Mouse (Mus musculus): ENCODE results near the gene Sufu.

The Sufu gene

DNA sequence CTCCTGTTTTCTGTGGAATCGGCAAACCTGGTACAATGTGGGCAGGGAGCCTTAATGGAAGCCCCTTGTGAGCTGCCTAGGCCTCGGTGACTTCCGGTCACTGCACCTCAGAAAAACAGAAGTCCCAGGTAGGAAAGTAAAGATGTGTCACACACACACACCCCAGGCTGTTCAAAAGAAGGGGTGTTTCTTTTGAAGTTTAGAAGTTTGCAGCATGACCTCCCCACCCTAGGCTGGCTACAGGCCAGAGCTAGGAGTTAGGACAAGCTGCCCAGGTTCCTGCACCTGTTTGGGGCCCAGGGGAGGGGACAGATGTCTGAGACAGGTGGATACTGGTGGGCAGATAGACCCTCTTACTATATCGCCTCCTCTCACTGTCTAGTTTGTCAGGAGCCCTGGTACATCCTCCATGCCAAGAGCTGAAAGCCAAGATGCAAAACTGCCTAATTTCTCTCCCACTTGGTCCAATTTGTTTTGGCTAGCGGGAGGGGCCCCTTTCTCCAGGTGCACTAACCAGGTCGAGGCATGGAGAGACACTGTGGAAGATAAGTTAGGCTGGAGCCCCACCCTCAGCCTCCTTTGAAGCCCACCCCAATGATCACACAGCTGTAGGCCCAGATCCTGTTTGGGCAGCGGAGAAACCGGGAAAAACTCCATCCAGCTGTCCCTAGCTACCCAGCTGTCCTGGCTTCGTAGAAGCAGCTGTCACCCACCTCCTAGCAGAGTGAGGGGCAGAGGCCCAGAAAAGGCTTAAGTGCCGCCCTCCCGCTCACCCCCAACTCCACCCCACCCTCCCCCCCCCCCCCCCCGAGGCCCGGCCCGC is 121.0 kb downstream of the Sufu start:
- DNase-seq: peak in 1 of 2 experiments; percentile 41

DNA sequence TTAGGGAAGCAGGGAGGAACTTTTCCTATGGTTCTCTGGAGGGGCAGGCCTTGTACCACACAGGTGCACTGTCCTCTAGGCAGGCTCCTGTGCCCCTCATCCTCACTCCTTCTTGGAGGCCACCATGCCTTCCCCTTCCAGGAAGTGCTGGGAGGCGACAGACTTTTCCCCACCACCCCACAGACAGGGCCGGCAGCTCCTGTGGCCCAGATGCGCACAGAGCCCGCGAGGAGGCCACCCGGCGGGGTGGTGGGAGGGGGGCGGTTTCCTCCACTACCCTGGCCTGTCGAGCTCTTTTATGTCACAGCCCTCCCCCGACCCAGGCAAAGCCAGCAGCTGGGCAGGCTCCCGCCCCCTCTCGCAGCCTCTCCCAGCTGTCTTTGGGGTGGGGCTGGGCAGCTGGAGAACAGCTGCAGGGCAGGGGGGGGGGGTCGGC is 121.7 kb downstream of the Sufu start:
- peak in 1 of 2 experiments; percentile 39 for DNase-seq

DNA sequence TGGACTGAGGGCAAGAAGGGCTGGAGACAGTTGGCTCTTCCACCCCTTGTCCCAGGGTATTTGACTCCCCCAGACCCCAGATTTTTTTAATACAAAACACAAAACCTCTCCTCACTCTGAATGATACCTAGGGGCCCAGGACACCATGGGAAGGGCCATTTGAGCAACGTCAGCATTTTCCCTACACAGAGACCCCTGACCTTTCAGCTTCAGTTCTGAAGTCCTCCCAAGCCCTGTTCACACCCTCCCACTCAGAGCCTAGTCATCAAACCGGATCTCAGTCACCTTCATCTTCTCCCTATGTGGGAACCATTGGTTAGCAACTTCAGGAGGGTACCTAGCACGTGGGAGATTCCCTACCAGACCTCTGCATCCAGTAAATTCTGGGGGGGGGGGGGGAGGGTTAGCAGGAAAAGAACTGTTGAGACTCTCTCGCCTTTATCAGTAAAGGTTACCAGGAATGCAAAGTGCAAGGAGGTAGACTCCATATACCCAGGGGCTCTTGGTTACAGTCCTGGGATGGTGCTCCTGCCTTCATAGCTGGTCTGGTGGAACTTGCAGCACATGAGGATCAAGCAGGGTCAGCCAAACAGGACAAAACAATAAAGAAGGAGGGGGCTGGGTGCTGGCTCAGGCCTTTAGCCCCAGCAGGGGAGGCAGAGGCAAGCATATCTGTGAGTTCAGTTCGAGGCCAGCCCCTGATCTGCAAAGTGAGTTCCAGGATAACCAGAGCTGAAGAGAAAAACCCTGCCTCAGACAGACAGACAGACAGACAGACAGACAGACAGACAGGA is 122.3 kb downstream of the Sufu start:
- DNase-seq: no peak

GRCm38 (mm10) chr19:46521698-46522097 is 125.0 kb downstream of the Sufu start:
- no peak for DNase-seq

DNA sequence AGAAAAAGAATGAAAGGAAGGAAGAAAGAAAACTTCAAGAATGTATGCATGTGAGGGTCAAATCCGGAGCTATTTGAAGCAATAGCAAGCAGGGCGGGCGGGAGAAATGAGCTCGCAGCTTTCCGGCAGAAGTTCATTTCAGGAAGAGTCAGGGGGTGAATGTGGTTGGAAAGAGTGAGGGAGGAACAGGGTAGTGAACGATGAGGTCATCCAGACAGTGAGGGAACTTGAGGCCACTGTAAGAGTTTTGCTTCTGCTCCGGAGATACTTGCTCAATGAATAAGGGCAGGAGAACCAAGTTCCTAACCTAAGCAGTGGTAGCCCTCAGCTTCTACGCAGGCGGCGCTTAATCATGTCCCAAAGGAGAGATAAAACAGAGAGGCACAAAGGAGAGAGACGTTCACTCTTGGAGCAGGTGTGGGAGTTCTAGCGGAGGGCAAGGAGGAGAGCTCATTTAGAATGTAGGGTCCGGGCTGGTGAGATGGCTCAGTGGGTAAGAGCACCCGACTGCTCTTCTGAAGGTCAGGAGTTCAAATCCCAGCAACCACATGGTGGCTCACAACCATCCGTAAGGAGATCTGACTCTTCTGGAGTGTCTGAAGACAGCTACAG is 125.8 kb downstream of the Sufu start:
- DNase-seq: no peak

GRCm38 (mm10) chr19:46523131-46523479 is 126.4 kb downstream of the Sufu start:
- DNase-seq: no peak

DNA sequence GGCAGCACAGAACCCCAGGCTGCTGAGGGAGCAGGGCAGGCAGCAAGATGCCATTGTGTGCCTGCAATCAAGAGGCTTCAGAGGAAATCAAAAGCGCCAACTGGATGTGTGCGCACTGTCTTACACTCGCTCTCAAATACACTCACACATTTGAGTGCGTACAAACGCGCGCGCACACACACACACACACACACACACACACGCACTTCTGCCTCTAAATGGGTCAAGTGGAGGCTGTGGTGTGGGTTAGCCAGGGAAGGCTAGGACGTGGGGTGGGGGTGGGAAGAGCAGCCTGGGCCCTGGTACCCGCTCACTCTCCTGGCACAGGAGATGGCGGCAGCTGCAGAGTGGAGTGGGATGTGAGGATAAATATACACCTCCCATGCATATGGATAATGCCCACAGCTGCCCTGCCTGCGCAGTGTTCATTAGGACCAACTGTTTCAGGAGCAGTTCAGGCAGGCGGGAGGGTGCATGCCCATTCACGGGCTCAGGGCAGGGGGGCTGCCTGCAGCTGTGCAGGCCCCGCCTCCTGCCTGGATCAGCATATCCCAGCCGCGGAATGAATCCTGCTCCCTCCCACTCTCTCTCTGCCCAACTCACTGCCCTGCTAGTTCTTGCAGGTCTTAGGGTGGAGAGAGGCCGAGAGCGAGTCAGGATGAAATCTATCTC is 126.9 kb downstream of the Sufu start:
- DNase-seq: peak; percentile 74 to 80

GRCm38 (mm10) chr19:46524152-46524544 is 127.5 kb downstream of the Sufu start:
- DNase-seq: no peak

GRCm38 (mm10) chr19:46524601-46525321 is 128.1 kb downstream of the Sufu start:
- DNase-seq: peak; percentile 38 to 48

DNA sequence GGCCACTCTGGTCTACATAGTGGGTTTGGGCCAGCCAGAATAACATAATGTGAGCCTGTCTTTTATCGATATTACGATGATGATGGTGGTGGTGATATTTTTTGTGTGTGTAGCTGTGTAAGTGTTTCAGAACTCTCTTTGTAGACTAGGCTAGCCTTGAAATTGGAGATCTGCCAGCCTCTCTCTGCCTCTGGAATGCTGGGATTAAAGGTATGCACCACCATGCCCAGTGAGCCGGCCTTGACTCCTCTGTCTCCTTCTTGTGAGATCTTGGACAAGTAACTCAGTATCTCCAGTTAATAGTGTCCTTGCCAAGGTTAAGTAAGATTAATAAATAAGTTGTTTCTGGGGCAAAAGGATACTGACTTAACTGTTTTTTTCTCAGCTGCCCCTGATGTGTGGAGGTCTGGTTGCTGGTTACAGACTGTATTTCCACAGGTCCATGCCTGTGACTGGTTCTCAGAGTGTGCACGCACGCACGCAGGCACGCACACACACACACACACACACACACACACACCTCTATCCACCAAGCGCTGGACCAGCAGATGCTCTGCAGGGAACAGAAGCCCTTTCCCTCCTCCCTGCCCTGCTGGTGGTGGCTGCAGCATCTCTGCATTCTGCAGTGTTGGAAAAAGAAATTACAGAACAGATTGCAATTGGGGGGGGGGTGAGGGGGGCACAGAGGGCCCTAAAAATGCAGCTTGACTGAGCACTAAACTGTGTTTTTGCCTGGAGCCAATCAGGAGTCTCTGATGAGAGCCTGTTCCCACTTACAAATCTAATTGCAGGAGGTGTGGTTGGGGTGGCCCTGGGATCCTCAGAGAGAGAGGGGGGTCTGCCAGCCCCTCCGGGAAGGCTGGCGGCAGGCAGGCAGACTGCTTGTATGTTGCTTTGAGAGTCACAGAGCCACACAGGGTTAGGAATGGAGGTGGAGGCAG is 129.3 kb downstream of the Sufu start:
- peak; percentile 67 to 78 for DNase-seq

DNA sequence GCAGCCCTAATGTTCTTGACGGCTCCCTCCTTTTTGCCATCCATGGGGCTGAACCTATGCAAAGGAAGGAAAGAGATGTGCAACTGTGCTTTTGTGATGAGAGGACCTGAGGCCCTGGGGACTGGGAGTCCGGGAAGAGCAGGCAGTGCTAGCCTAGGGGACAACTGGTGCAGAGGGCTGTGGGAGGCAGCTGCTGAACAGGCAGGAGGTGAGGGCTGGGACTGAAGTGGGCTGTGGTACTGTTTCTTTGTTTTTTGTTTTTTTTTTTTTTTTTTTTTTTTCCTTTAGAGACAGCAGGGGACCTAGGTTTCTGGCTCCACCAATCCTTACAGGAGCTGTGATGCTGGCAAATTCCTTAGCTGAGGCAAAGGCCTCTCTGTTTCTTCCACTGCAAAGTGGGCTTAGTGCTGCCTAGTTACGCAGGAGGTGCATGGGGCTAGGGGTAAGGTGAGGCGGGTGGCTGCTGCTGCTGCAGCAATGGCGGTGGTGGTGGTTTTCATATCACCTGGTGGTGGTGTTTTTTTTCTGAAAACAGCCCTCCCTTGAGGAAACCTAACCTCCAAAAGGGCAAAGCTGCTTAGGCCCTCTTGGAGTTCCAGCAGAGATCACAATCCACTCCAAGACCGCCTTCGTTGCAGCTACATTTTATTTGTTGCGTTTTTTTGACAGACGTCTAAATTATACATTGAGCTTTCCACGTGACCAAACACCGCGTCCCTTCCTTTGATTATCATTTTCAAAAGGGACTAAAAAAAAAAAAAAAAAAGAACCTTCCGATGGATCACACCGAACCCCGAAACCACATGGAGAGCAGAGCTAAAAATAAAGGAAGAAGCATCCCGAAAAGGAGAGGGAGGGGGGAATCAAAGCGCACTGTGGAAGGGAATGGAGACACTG is 131.2 kb downstream of the Sufu start:
- peak in 1 of 2 experiments; percentile 29 for DNase-seq

DNA sequence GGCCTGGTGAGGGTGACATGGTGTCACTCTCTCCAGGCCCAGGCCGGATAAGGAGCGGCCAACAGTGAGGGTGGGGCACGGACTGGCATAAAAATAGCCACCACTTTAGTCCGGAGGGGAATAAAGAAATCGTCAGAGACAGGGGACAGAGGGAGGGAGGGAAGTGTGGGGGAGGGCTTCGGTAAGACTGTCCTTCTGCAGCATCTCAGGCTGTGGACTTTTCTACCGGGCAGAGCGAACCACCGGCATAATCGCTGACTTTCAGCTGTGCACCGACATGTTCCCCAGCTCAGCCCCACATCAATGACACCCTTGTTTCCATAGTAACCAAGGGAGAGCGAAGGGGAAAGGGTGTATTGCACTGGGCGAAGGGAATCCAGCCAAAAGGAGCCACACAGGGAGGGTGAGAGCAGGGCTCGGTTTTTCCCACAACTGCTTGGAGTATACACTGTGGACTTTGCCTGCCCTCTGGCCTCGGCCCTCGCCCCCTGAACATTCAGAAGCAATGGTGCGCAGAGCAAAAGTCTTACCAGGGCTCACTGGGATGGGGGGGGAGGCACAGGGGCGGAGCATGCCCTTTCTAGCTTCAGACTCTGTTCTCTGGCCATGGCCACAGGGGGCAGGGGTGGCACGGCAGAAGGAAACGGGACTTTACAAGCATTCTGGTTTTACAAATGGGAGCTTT is 132.0 kb downstream of the Sufu start:
- peak; percentile 74 to 75 for DNase-seq

DNA sequence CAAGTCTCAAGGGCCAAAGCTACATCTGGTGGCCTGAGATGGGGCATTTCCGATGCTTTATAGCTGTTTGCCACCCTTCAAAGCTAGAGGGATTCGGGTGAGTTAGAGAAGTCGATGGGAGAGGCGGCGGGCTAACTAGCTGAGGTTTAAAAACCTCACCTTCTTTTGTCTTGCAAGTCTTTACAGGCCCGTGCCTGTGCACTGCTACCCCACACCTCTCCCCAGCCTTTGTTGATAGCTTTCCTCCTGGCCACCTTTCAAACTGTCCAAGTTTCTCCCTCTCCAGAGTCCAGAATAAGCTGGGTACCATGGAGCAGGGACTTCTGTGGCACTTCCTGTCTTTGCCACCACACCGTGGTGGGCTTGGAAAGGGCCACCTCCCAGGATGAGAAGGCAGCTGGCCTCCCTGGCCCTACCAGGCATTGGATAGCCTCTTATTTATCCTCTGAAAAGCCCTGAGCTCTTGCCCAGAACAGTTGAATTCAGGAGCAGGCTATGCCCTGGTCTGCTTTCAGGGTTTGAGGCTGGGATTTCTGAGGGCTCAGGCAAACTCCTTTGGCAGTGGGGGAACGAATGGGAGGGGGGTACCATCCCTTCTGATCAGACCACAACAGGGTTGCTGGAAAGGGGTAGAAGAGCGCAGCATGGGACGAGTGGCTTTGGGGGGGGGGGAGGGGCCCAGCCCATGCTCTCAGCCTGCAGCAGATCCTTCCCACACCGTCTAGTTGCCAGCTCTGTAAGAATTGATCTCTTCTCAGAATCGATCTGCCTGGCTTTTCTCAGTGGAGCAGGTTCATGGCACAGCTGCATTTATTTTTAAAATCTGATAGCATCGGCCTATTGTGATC is 133.1 kb downstream of the Sufu start:
- peak; percentile 58 to 63 for DNase-seq

DNA sequence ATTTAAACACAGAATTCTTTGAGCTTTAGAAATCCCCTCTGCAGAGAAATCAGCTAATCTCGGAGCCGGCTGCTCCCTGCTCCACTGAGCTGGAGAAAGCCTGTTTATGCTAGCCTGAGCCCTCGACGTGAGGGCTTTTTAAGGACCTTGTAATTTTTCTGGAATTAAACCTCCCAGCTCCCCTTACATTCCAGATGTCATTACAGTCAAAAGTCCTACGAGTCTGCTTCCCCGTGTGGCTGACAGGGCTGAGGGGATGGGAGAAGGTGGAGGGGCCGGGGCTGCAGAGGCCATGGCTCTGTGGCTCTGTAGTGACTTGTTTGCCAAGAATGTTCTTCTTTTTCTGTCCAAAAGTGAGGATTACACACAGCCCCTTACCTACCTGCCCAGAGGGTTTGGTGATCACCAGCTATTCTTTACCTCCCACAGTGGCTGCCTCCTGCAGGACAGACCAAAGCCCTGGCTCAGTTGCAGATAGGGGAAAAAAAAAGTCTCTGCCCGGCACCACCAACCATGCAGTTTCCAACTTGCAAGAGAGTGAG is 133.8 kb downstream of the Sufu start:
- peak in 1 of 2 experiments; percentile 26 for DNase-seq

- peak; percentile 49 to 54 for DNase-seq
Measured at GRCm38 (mm10) chr19:46531071-46532030, 134.7 kb downstream of the Sufu start.

- peak; percentile 67 to 71 for DNase-seq
Measured at GRCm38 (mm10) chr19:46532031-46532688, 135.5 kb downstream of the Sufu start.

All from cerebellum, postnatal 10 days (tissue).